Mouse (Mus musculus) cerebellum, adult 2 months (tissue): Measurements from ENCODE around the gene Gjb4.

Source experiments
- CTCF ChIP-seq: fragments of 200-500 bp; IDR thresholded peaks from 2 replicates; pipeline ENCODE4 v1.5.1; 2011; ENCODE audit warnings: low read depth, mild to moderate bottlenecking, control low read depth, low read length, moderate library complexity, borderline replicate concordance; ENCODE audit not compliant: insufficient read depth
- POLR2A ChIP-seq: fragments of 200-500 bp; IDR thresholded peaks from 2 replicates; pipeline ENCODE4 v1.6.1; 2011; ENCODE audit warnings: low read length, control low read depth, borderline replicate concordance; ENCODE audit not compliant: insufficient read depth

DNA sequence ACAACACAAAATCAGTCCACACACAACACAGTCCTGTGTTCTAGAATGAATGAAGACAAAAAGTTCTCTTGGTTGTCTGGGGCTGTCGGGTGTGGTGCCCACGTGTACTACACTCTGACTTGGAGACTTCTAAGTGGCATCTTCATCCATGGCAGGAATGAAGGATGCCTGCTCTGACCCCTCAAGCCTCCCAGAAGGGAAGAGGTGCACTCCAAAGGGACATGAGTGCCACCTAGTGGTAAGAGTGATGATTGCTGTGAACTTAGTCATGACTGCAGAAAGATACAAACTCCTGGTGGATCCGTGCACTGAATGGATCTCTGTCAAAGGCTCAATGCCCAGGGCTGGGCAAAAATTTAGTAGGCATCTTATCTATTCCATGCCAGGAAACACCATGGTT, 34.3 kb downstream of the Gjb4 start:
- TF ChIP-seq CTCF (peak; percentile 91), POLR2A (no peak)
